Mouse (Mus musculus) liver, embryonic 16.5 days (tissue): ENCODE results near the gene 2610008E11Rik. TPM values are rescaled to one million over a fixed set of nuclear protein-coding genes. Genes with fewer than 3 reads are reported as not detected.
"Not testable (repeated sequence)": the region's sequence is repeated elsewhere in the genome, so short reads cannot be mapped to it uniquely, and the experiment has no call there.

ENCODE experiments used
- ATAC-seq: fragments of 200-750 bp; cut with Nextera tagmentation; 2 replicates; pipeline ENCODE4 v1.8.0; 2017; ENCODE audit warnings: low read depth, mild to moderate bottlenecking, moderate number of reproducible peaks, moderate library complexity
- H3K27ac ChIP-seq: fragments of 300-500 bp; sonication (generic); 2 replicates; pipeline ENCODE4 v1.5.1; 2014; ENCODE audit warnings: mild to moderate bottlenecking, low read length
- H3K27me3 ChIP-seq: fragments of 300-500 bp; sonication (generic); 2 replicates; pipeline ENCODE4 v1.6.1; 2014; ENCODE audit warnings: low read depth, low read length, mixed read lengths; ENCODE audit not compliant: control insufficient read depth, insufficient read depth
- H3K36me3 ChIP-seq: fragments of 300-500 bp; sonication (generic); 2 replicates; pipeline ENCODE4 v1.6.1; 2014; ENCODE audit warnings: mild to moderate bottlenecking; ENCODE audit not compliant: control insufficient read depth, insufficient read depth
- H3K4me1 ChIP-seq: fragments of 300-500 bp; sonication (generic); 2 replicates; pipeline ENCODE4 v1.6.1; 2014; ENCODE audit warnings: low read depth, low read length, mixed read lengths; ENCODE audit not compliant: control insufficient read depth
- H3K4me2 ChIP-seq: fragments of 300-500 bp; sonication (generic); 2 replicates; pipeline ENCODE4 v1.6.1; 2014; ENCODE audit warnings: low read depth, low read length, mixed read lengths
- H3K4me3 ChIP-seq: fragments of 300-500 bp; sonication (generic); 2 replicates; pipeline ENCODE4 v1.5.1; 2014; ENCODE audit warnings: low read depth, mild to moderate bottlenecking, low read length
- H3K9ac ChIP-seq: fragments of 300-500 bp; sonication (generic); 2 replicates; pipeline ENCODE4 v1.6.1; 2014; ENCODE audit warnings: low read depth, low read length
- H3K9me3 ChIP-seq: fragments of 300-500 bp; sonication (generic); replicated peaks from 2 replicates; pipeline ENCODE4 v1.6.1; 2016; ENCODE audit warnings: low read length; ENCODE audit not compliant: control insufficient read depth
- WGBS: fragments of 180-500 bp; shearing (Covaris S2); extraction: QIAGEN DNeasy Blood & Tissue Kit; methylation state at CpG from one replicate; pipeline ENCODE4 v1.1.7; 2014; ENCODE audit not compliant: insufficient replicate concordance; 5-methylcytosine and 5-hydroxymethylcytosine counted together
- polyA plus RNA-seq: library from polyadenylated mRNA; unstranded; fragments of >200 nt; fragmentation: Nextera tagmentation; extraction: Ambion mirVana; gene quantifications from 2 replicates; pipeline ENCODE4 v1.2.1, GENCODE M21; 2015

2610008E11Rik gene
- polyA plus RNA-seq, 1 experiment from 2014 or later = 3.5 TPM

GRCm38 (mm10) chr10:79091731-79092130, 5.7 kb downstream of the 2610008E11Rik start:
- Histone ChIP-seq H3K27ac (no peak overlapping the region), H3K36me3 (peaks cover 16% of the 10 kb centered on the region)

GRCm38 (mm10) chr10:79089000-79089399, 8.4 kb downstream of the 2610008E11Rik start:
- no peak for ATAC-seq
- H3K4me2 ChIP-seq = no peak overlapping the region

More at GRCm38 (mm10) chr10:79091731-79092130, 5.7 kb downstream of the 2610008E11Rik start:
- no peak for ATAC-seq
- H3K9me3 ChIP-seq = no peaks in the 10 kb centered on the region
- H3K9ac ChIP-seq = no peak overlapping the region
- H3K4me1 ChIP-seq = no peaks in the 10 kb centered on the region
- H3K4me2 ChIP-seq = no peak overlapping the region
- no peaks in the 10 kb centered on the region for H3K27me3 ChIP-seq
- no peak overlapping the region for H3K4me3 ChIP-seq

GRCm38 (mm10) chr10:79086577-79086976, 10.8 kb downstream of the 2610008E11Rik start:
- Histone ChIP-seq H3K9me3 (no peaks in the 10 kb centered on the region), H3K4me2 (no peak overlapping the region), H3K4me3 (no peak overlapping the region), H3K36me3 (peaks cover 16% of the 10 kb centered on the region), H3K9ac (no peak overlapping the region), H3K27ac (no peak overlapping the region), H3K27me3 (no peaks in the 10 kb centered on the region), H3K4me1 (no peaks in the 10 kb centered on the region)
- 64% methylated on average over 2 of the region's 2 CpGs for WGBS
- no peak for ATAC-seq

More at GRCm38 (mm10) chr10:79089000-79089399, 8.4 kb downstream of the 2610008E11Rik start:
- Histone ChIP-seq H3K27ac (no peak overlapping the region), H3K4me3 (no peak overlapping the region), H3K9me3 (no peaks in the 10 kb centered on the region), H3K4me1 (no peaks in the 10 kb centered on the region), H3K27me3 (no peaks in the 10 kb centered on the region), H3K36me3 (peaks cover 19% of the 10 kb centered on the region), H3K9ac (no peak overlapping the region)
- WGBS = 73% methylated on average over 4 of the region's 4 CpGs

GRCm38 (mm10) chr10:79057370-79057769, 40.0 kb downstream of the 2610008E11Rik start:
- H3K4me2 ChIP-seq, H3K9me3 ChIP-seq, H3K4me1 ChIP-seq, H3K36me3 ChIP-seq, H3K4me3 ChIP-seq, H3K9ac ChIP-seq, H3K27ac ChIP-seq, H3K27me3 ChIP-seq: not testable (repeated sequence)
- peak; percentile 62; the same call in 1 of the 2 replicates for ATAC-seq
- WGBS = 40% methylated on average over 3 of the region's 3 CpGs

- WGBS = 73% methylated on average over 2 of the region's 2 CpGs
- H3K4me2 ChIP-seq, H3K27me3 ChIP-seq, H3K27ac ChIP-seq, H3K36me3 ChIP-seq, ATAC-seq, H3K4me1 ChIP-seq, H3K9me3 ChIP-seq, H3K4me3 ChIP-seq, H3K9ac ChIP-seq: not testable (repeated sequence)
Observed at GRCm38 (mm10) chr10:79042457-79042856, 54.9 kb downstream of the 2610008E11Rik start.

- no peaks in the 10 kb centered on the region for H3K9me3 ChIP-seq
- no peaks in the 10 kb centered on the region for H3K36me3 ChIP-seq
- H3K4me1 ChIP-seq = no peaks in the 10 kb centered on the region
- no peak within 1 kb of the TSS for H3K4me2 ChIP-seq
- no peak for ATAC-seq
- no peaks in the 10 kb centered on the region for H3K27me3 ChIP-seq
- no peak within 1 kb of the TSS for H3K9ac ChIP-seq
- H3K27ac ChIP-seq = no peak within 1 kb of the TSS
- no peak within 1 kb of the TSS for H3K4me3 ChIP-seq
Observed at GRCm38 (mm10) chr10:79028441-79028840, 69.0 kb downstream of the 2610008E11Rik start, which contains the start of gene Olfr57. Gene Olfr57 (plus strand): TSS chr10:79028741.

Other genes starting within 250 kb of the 2610008E11Rik start
- gene Olfr1356, start 245.4 kb downstream of the 2610008E11Rik start, polyA plus RNA-seq = not detected in 2 replicates
- not detected in 2 replicates for gene Olfr1355, start 222.1 kb downstream of the 2610008E11Rik start, polyA plus RNA-seq
- gene Olfr1354, start 184.4 kb downstream of the 2610008E11Rik start, polyA plus RNA-seq = not detected in 2 replicates
- not detected in 2 replicates for gene Olfr8, start 147.0 kb downstream of the 2610008E11Rik start, polyA plus RNA-seq
- gene Olfr1353, start 134.3 kb downstream of the 2610008E11Rik start, polyA plus RNA-seq = not detected in 2 replicates
- gene Olfr1352, start 116.5 kb downstream of the 2610008E11Rik start, polyA plus RNA-seq = not detected in 2 replicates
- gene Olfr1351, start 85.1 kb downstream of the 2610008E11Rik start, polyA plus RNA-seq = not detected in 2 replicates
- gene Olfr57, start 68.9 kb downstream of the 2610008E11Rik start, polyA plus RNA-seq = not detected in 2 replicates
- gene Vmn2r80, start 51.2 kb upstream of the 2610008E11Rik start, polyA plus RNA-seq = not detected in 2 replicates
- not detected in 2 replicates for gene Vmn2r81, start 150.1 kb upstream of the 2610008E11Rik start, polyA plus RNA-seq